Mouse (Mus musculus): ENCODE measurements at regions not wholly inside any gene's neighbourhood (a gene's known extent, or its start where the extent isn't known, plus 50 kb on each side); places are given as distances from the start of the nearest gene placed in this dataset.

GRCm38 (mm10) chr11:24242888-24243287, 165.0 kb downstream of the Bcl11a start:
- ATAC-seq (no peak), DNase-seq (ENCODE audit: low spot score) (no peak)
- no peak overlapping the region for H3K9ac ChIP-seq (replicated peaks; ENCODE audit: low read depth)
- H3K36me3 ChIP-seq (ENCODE audit: insufficient read depth, low read length), result no peaks in the 10 kb centered on the region
- 10% methylated on average over 2 of the region's 2 CpGs for WGBS
- H3K9me3 ChIP-seq (ENCODE audit: low read length), result no peaks in the 10 kb centered on the region
- no peaks in the 10 kb centered on the region for H3K27me3 ChIP-seq (replicated peaks; ENCODE audit: insufficient read depth, low read length)
- TF ChIP-seq EP300 (IDR thresholded peaks at IDR 0.05) (no peak), CTCF (IDR thresholded peaks at IDR 0.05) (no peak)
- H3K4me3 ChIP-seq (ENCODE audit: low read depth, low read length), result no peak overlapping the region
- H3K4me1 ChIP-seq (ENCODE audit: insufficient read depth, low read depth, low read length), result no peaks in the 10 kb centered on the region
- no peak overlapping the region for H3K27ac ChIP-seq (ENCODE audit: low read length)
- H3K4me2 ChIP-seq (replicated peaks; ENCODE audit: low read depth, low read length), result no peak overlapping the region

GRCm38 (mm10) chr11:24245390-24245789, 167.5 kb downstream of the Bcl11a start:
- WGBS, result 77% methylated on average over 4 of the region's 4 CpGs
- DNase-seq (ENCODE audit: low spot score) (no peak), ATAC-seq (no peak)
- TF ChIP-seq EP300 (IDR thresholded peaks at IDR 0.05), result no peak
- TF ChIP-seq CTCF (IDR thresholded peaks at IDR 0.05), result no peak
- Histone ChIP-seq H3K27ac (ENCODE audit: low read length) (no peak overlapping the region), H3K36me3 (ENCODE audit: insufficient read depth, low read length) (no peaks in the 10 kb centered on the region), H3K4me3 (ENCODE audit: low read depth, low read length) (no peak overlapping the region), H3K9ac (replicated peaks; ENCODE audit: low read depth) (no peak overlapping the region), H3K4me2 (replicated peaks; ENCODE audit: low read depth, low read length) (no peak overlapping the region), H3K27me3 (replicated peaks; ENCODE audit: insufficient read depth, low read length) (no peaks in the 10 kb centered on the region), H3K4me1 (ENCODE audit: insufficient read depth, low read depth, low read length) (no peaks in the 10 kb centered on the region), H3K9me3 (ENCODE audit: low read length) (no peaks in the 10 kb centered on the region)

GRCm38 (mm10) chr11:24246314-24246713, 168.5 kb downstream of the Bcl11a start:
- H3K4me3 ChIP-seq (ENCODE audit: low read depth, low read length), result no peak overlapping the region
- H3K36me3 ChIP-seq (ENCODE audit: insufficient read depth, low read length), result no peaks in the 10 kb centered on the region
- no peaks in the 10 kb centered on the region for H3K27me3 ChIP-seq (replicated peaks; ENCODE audit: insufficient read depth, low read length)
- no peak overlapping the region for H3K27ac ChIP-seq (ENCODE audit: low read length)
- H3K4me2 ChIP-seq (replicated peaks; ENCODE audit: low read depth, low read length), result no peak overlapping the region
- TF ChIP-seq CTCF (IDR thresholded peaks at IDR 0.05), result no peak
- TF ChIP-seq EP300 (IDR thresholded peaks at IDR 0.05), result no peak
- H3K9ac ChIP-seq (replicated peaks; ENCODE audit: low read depth), result no peak overlapping the region
- ATAC-seq (no peak), DNase-seq (ENCODE audit: low spot score) (no peak)
- H3K4me1 ChIP-seq (ENCODE audit: insufficient read depth, low read depth, low read length), result no peaks in the 10 kb centered on the region
- WGBS, result 75% methylated on average over 3 of the region's 3 CpGs
- H3K9me3 ChIP-seq (ENCODE audit: low read length), result no peaks in the 10 kb centered on the region

- 93% methylated on average over 4 of the region's 4 CpGs for WGBS
- Histone ChIP-seq H3K36me3 (ENCODE audit: insufficient read depth, low read length) (no peaks in the 10 kb centered on the region), H3K27me3 (replicated peaks; ENCODE audit: insufficient read depth, low read length) (no peaks in the 10 kb centered on the region), H3K4me2 (replicated peaks; ENCODE audit: low read depth, low read length) (no peak overlapping the region), H3K9me3 (ENCODE audit: low read length) (no peaks in the 10 kb centered on the region), H3K27ac (ENCODE audit: low read length) (no peak overlapping the region), H3K9ac (replicated peaks; ENCODE audit: low read depth) (no peak overlapping the region), H3K4me3 (ENCODE audit: low read depth, low read length) (no peak overlapping the region), H3K4me1 (ENCODE audit: insufficient read depth, low read depth, low read length) (no peaks in the 10 kb centered on the region)
- ATAC-seq (no peak), DNase-seq (ENCODE audit: low spot score) (no peak)
- TF ChIP-seq EP300 (IDR thresholded peaks at IDR 0.05), result no peak
- TF ChIP-seq CTCF (IDR thresholded peaks at IDR 0.05), result no peak
These were observed 169.4 kb downstream of the Bcl11a start for GRCm38 (mm10) chr11:24247285-24247684.

GRCm38 (mm10) chr11:24251516-24251915, 173.7 kb downstream of the Bcl11a start:
- Histone ChIP-seq H3K4me2 (replicated peaks; ENCODE audit: low read depth, low read length) (no peak overlapping the region), H3K27me3 (replicated peaks; ENCODE audit: insufficient read depth, low read length) (no peaks in the 10 kb centered on the region), H3K36me3 (ENCODE audit: insufficient read depth, low read length) (no peaks in the 10 kb centered on the region), H3K9me3 (ENCODE audit: low read length) (no peaks in the 10 kb centered on the region), H3K27ac (ENCODE audit: low read length) (no peak overlapping the region), H3K9ac (replicated peaks; ENCODE audit: low read depth) (no peak overlapping the region), H3K4me1 (ENCODE audit: insufficient read depth, low read depth, low read length) (no peaks in the 10 kb centered on the region), H3K4me3 (ENCODE audit: low read depth, low read length) (no peak overlapping the region)
- TF ChIP-seq EP300 (IDR thresholded peaks at IDR 0.05) (no peak), CTCF (IDR thresholded peaks at IDR 0.05) (no peak)
- WGBS, result 66% methylated on average over 5 of the region's 5 CpGs
- no peak for DNase-seq (ENCODE audit: low spot score)
- no peak for ATAC-seq

- no peaks in the 10 kb centered on the region for H3K9me3 ChIP-seq (ENCODE audit: low read length)
- 84% methylated on average over 22 of the region's 22 CpGs for WGBS
These were observed 177.6 kb downstream of the Bcl11a start for GRCm38 (mm10) chr11:24255201-24256060.

More at GRCm38 (mm10) chr11:24255201-24256060, 177.6 kb downstream of the Bcl11a start:
- TF ChIP-seq CTCF (IDR thresholded peaks at IDR 0.05) (no peak), EP300 (IDR thresholded peaks at IDR 0.05) (no peak)
- Histone ChIP-seq H3K4me2 (replicated peaks; ENCODE audit: low read depth, low read length) (no peak overlapping the region), H3K4me1 (ENCODE audit: insufficient read depth, low read depth, low read length) (no peaks in the 10 kb centered on the region), H3K9ac (replicated peaks; ENCODE audit: low read depth) (no peak overlapping the region), H3K27me3 (replicated peaks; ENCODE audit: insufficient read depth, low read length) (no peaks in the 10 kb centered on the region), H3K36me3 (ENCODE audit: insufficient read depth, low read length) (no peaks in the 10 kb centered on the region), H3K27ac (ENCODE audit: low read length) (no peak overlapping the region), H3K4me3 (ENCODE audit: low read depth, low read length) (no peak overlapping the region)
- ATAC-seq (no peak), DNase-seq (ENCODE audit: low spot score) (no peak)

Data from lung, postnatal 0 days (tissue).